Mouse (Mus musculus) limb, embryonic 12.5 days (tissue): ENCODE measurements at regions not wholly inside any gene's neighbourhood (a gene's known extent, or its start where the extent isn't known, plus 50 kb on each side); places are given as distances from the start of the nearest gene placed in this dataset.

ENCODE experiments used
- ATAC-seq: fragments of 200-750 bp; cut with Nextera tagmentation; 2 replicates; pipeline ENCODE4 v1.8.0; 2017; ENCODE audit warnings: low read depth, moderate TSS enrichment; ENCODE audit not compliant: insufficient number of reproducible peaks, insufficient read depth, low FRiP score, low TSS enrichment
- H3K27ac ChIP-seq: fragments of 300-500 bp; sonication (generic); 2 replicates; pipeline ENCODE4 v1.5.1; 2016; ENCODE audit warnings: mild to moderate bottlenecking, moderate library complexity
- H3K27me3 ChIP-seq: fragments of 300-500 bp; sonication (generic); 2 replicates; pipeline ENCODE4 v1.6.1; 2016; ENCODE audit warnings: mild to moderate bottlenecking, moderate library complexity
- H3K36me3 ChIP-seq: fragments of 300-500 bp; sonication (generic); 2 replicates; pipeline ENCODE4 v1.6.1; 2016; ENCODE audit warnings: mild to moderate bottlenecking, moderate library complexity
- H3K4me1 ChIP-seq: fragments of 300-500 bp; sonication (generic); replicated peaks from 2 replicates; pipeline ENCODE4 v1.6.1; 2016
- H3K4me2 ChIP-seq: fragments of 300-500 bp; sonication (generic); 2 replicates; pipeline ENCODE4 v1.6.1; 2016; ENCODE audit warnings: mild to moderate bottlenecking, moderate library complexity
- H3K4me3 ChIP-seq: fragments of 300-500 bp; sonication (generic); replicated peaks from 2 replicates; pipeline ENCODE4 v1.5.1; 2016; ENCODE audit warnings: mild to moderate bottlenecking
- H3K9ac ChIP-seq: fragments of 300-500 bp; sonication (generic); replicated peaks from 2 replicates; pipeline ENCODE4 v1.6.1; 2016; ENCODE audit warnings: mild to moderate bottlenecking, moderate library complexity
- H3K9me3 ChIP-seq: fragments of 300-500 bp; sonication (generic); 2 replicates; pipeline ENCODE4 v1.6.1; 2016; ENCODE audit warnings: mild to moderate bottlenecking, moderate library complexity
- WGBS: fragments of 180-500 bp; shearing (Covaris S2); methylation state at CpG from one replicate; pipeline ENCODE4 v1.1.7; 2016; 5-methylcytosine and 5-hydroxymethylcytosine counted together

DNA sequence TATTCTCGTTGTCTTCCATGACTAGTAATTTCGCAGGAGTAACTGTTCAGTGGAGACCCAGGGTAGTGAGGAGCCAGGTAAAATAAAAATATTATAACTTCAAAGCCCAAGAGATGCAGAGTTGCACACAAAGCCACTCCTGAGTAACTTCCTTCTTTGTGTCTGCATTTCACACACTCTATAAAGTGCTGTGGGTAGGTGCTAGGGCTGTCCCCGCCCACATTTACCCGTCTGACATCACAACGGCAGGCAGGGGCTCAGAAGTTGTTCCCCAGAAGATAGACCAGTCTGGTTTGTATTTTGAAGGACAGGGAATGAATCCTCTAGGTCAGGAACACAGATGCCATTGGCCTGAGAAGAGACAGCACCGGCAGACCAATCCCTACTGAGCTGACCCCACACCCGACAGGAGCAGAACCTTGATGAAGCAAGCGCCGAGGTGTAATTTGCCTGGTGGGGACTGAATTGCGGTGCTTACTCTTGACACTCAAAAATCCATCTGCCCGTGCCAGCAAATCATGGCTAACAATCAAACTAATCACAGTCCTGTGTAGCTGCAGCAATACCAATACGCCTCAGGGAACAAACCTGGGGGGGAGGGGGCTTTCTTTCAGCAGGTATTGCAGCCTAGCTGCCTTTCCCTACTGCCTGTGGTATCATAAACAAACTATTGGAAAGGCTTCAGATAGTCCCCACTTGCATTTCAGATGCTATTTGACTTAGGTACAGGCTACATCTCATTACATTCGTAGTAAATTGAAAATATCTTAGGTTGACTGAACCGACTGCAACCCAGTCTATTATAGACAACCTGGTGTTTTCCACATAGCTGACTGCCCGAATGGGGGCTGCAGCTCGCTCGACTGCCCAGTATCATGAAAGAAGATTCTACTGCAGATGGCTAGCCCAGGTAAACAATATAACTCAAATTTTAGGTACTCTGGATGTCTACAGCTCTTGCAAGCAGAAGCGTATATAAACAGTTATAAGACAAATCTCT is 175.6 kb downstream of the Basp1 start:
- Histone ChIP-seq H3K9ac (no peak overlapping the region), H3K4me1 (no peaks in the 10 kb centered on the region), H3K9me3 (no peaks in the 10 kb centered on the region), H3K4me2 (no peak overlapping the region), H3K27ac (no peak overlapping the region), H3K27me3 (no peaks in the 10 kb centered on the region), H3K36me3 (no peaks in the 10 kb centered on the region), H3K4me3 (no peak overlapping the region)
- ATAC-seq, result no peak
- WGBS, result 60% methylated on average over 18 of the region's 18 CpGs

DNA sequence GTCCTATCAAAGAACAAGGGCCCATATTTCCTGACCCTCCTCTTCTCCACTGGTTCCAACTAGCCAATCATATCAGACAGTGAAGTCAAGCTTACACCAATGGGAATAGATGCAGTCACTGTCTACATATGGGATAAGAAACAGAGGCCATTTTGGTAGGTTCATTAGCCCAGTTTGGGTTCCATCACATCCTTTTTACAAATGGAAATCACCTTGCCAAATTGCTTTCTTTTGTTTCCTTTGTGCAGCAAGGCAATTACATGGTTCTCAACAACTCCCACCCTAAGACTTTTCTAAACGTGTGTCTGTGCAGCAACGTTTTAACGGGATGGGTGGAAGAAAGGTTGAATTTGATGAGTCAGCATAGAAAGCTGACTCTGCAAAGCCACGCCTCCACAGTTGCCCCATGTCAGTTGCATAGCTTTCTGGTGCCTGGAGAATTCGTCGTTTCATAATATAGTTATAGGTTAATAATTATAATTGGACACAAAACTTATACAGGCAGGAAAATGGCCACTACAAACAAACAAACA is 177.3 kb downstream of the Basp1 start:
- no peaks in the 10 kb centered on the region for H3K36me3 ChIP-seq
- no peak overlapping the region for H3K27ac ChIP-seq
- 79% methylated on average over 6 of the region's 6 CpGs for WGBS
- no peak overlapping the region for H3K4me3 ChIP-seq
- H3K27me3 ChIP-seq, result no peaks in the 10 kb centered on the region
- H3K9ac ChIP-seq, result no peak overlapping the region
- no peaks in the 10 kb centered on the region for H3K9me3 ChIP-seq
- no peak overlapping the region for H3K4me2 ChIP-seq
- no peak for ATAC-seq
- no peaks in the 10 kb centered on the region for H3K4me1 ChIP-seq

GRCm38 (mm10) chr15:25234064-25234700 is 179.4 kb downstream of the Basp1 start:
- Histone ChIP-seq H3K4me1 (no peaks in the 10 kb centered on the region), H3K4me3 (no peak overlapping the region), H3K36me3 (no peaks in the 10 kb centered on the region), H3K9me3 (no peaks in the 10 kb centered on the region), H3K9ac (no peak overlapping the region), H3K4me2 (no peak overlapping the region), H3K27me3 (no peaks in the 10 kb centered on the region), H3K27ac (no peak overlapping the region)
- WGBS, result 93% methylated on average over 10 of the region's 10 CpGs
- ATAC-seq, result no peak

- Histone ChIP-seq H3K36me3 (no peaks in the 10 kb centered on the region), H3K4me2 (no peak overlapping the region), H3K27me3 (no peaks in the 10 kb centered on the region), H3K4me1 (peaks cover 4% of the 10 kb centered on the region), H3K4me3 (no peak overlapping the region), H3K27ac (no peak overlapping the region), H3K9me3 (no peaks in the 10 kb centered on the region), H3K9ac (no peak overlapping the region)
- ATAC-seq, result no peak
- 79% methylated on average over 4 of the region's 4 CpGs for WGBS
Measured at GRCm38 (mm10) chr15:25230213-25230612, 183.4 kb downstream of the Basp1 start.

DNA sequence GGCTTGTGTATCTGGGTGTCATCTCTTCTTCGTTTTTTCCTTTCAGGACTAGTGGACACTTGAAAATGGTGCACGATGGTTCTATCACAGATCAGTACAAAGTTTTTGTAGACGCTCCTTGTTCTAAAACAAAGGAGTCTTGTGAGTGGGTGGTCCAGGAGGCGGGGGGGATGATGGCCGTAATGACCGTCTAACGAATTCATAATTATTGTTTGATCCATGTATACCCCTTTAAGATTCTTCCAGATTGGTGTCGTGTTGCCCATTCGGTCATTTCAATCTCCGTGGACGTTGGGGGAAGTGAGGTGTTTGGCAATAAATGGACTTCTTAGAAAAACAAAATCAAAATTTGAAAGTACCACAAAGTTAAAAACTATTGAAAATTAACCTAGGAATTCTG is 183.8 kb downstream of the Basp1 start:
- no peak for ATAC-seq
- H3K4me3 ChIP-seq, result no peak overlapping the region

GRCm38 (mm10) chr15:25227496-25227895 is 186.1 kb downstream of the Basp1 start:
- Histone ChIP-seq H3K4me3 (no peak overlapping the region), H3K9ac (no peak overlapping the region), H3K9me3 (no peaks in the 10 kb centered on the region), H3K27ac (no peak overlapping the region), H3K27me3 (no peaks in the 10 kb centered on the region), H3K36me3 (no peaks in the 10 kb centered on the region), H3K4me1 (peaks cover 4% of the 10 kb centered on the region), H3K4me2 (no peak overlapping the region)
- no peak for ATAC-seq
- 53% methylated on average over 7 of the region's 7 CpGs for WGBS

More for the DNA sequence above, 183.8 kb downstream of the Basp1 start:
- no peaks in the 10 kb centered on the region for H3K36me3 ChIP-seq
- no peaks in the 10 kb centered on the region for H3K9me3 ChIP-seq
- H3K27ac ChIP-seq, result no peak overlapping the region
- H3K9ac ChIP-seq, result no peak overlapping the region
- H3K27me3 ChIP-seq, result no peaks in the 10 kb centered on the region
- peaks cover 4% of the 10 kb centered on the region for H3K4me1 ChIP-seq
- WGBS, result 86% methylated on average over 11 of the region's 11 CpGs
- H3K4me2 ChIP-seq, result no peak overlapping the region

DNA sequence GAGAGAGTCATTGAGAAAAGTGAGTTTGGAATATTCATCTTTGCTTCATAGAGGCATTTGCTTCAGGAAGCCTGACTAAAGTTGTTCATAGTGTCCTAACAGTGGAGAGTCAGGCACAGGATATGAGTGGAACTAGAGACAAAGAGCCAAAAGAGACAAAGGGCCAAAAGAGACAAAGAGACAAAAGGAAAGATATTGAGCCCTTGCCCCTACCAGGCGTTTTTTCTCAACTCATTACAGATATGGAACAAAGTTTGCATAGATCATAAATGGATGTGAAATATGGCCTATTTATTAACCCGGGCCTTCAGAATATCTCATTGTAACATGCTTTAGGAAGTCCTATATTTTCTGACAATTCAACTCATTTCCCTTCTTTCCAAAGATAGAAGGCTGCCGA is 187.6 kb downstream of the Basp1 start:
- Histone ChIP-seq H3K4me3 (no peak overlapping the region), H3K9me3 (no peaks in the 10 kb centered on the region), H3K36me3 (no peaks in the 10 kb centered on the region), H3K27ac (no peak overlapping the region), H3K27me3 (no peaks in the 10 kb centered on the region), H3K4me2 (no peak overlapping the region), H3K4me1 (peaks cover 4% of the 10 kb centered on the region), H3K9ac (no peak overlapping the region)
- ATAC-seq, result no peak
- WGBS, result 36% methylated on average over 3 of the region's 3 CpGs

- no peak for ATAC-seq
- no peaks in the 10 kb centered on the region for H3K9me3 ChIP-seq
- no peak overlapping the region for H3K4me3 ChIP-seq
- no peak overlapping the region for H3K9ac ChIP-seq
- WGBS, result 90% methylated on average over 3 of the region's 3 CpGs
- H3K27ac ChIP-seq, result no peak overlapping the region
- H3K36me3 ChIP-seq, result no peaks in the 10 kb centered on the region
- no peaks in the 10 kb centered on the region for H3K27me3 ChIP-seq
- no peak overlapping the region for H3K4me2 ChIP-seq
- H3K4me1 ChIP-seq, result peaks cover 4% of the 10 kb centered on the region
Measured at GRCm38 (mm10) chr15:25225431-25225830, 188.1 kb downstream of the Basp1 start.

GRCm38 (mm10) chr15:25221749-25222148 is 191.8 kb downstream of the Basp1 start:
- Histone ChIP-seq H3K36me3 (no peaks in the 10 kb centered on the region), H3K4me2 (no peak overlapping the region), H3K4me3 (no peak overlapping the region), H3K9me3 (no peaks in the 10 kb centered on the region), H3K9ac (no peak overlapping the region), H3K27me3 (no peaks in the 10 kb centered on the region), H3K27ac (no peak overlapping the region), H3K4me1 (peaks cover 4% of the 10 kb centered on the region)
- ATAC-seq, result no peak
- 83% methylated on average over 4 of the region's 4 CpGs for WGBS

DNA sequence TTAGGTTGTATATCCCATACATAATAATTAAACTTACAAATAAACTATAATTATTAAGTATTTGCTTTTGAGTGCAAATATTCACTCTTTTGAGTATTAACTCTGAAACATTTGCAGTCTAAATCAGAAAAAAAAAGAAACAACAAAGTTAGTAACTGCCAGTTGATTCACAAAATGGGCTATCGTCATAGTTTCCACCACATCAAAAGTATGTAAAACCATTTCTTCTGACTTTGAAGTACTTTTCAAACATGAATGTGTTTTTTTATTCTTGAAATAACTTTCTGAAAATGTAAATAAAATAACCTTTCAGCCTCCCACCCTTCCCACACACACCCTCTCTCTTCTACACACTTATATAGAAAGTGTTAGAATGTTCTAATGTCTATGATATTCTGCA is 197.2 kb downstream of the Basp1 start:
- Histone ChIP-seq H3K4me3 (no peak overlapping the region), H3K9me3 (no peaks in the 10 kb centered on the region), H3K27me3 (no peaks in the 10 kb centered on the region), H3K36me3 (no peaks in the 10 kb centered on the region), H3K4me2 (no peak overlapping the region), H3K27ac (no peak overlapping the region), H3K4me1 (no peaks in the 10 kb centered on the region), H3K9ac (no peak overlapping the region)
- ATAC-seq, result no peak
- 92% methylated on average over 1 of the region's 1 CpGs for WGBS

- ATAC-seq, result no peak
- Histone ChIP-seq H3K4me1 (no peaks in the 10 kb centered on the region), H3K4me2 (no peak overlapping the region), H3K9ac (no peak overlapping the region), H3K36me3 (no peaks in the 10 kb centered on the region), H3K4me3 (no peak overlapping the region), H3K27ac (no peak overlapping the region), H3K27me3 (no peaks in the 10 kb centered on the region), H3K9me3 (no peaks in the 10 kb centered on the region)
- 85% methylated on average over 3 of the region's 3 CpGs for WGBS
Measured at GRCm38 (mm10) chr15:25202097-25202496, 211.5 kb downstream of the Basp1 start.
